Comparison of ENCODE assay signal across 9 mouse cellular contexts in genomic region chr19:55063272-55063671, GRCm38 (mm10).
DNase-seq lines count a peak whose midpoint lies in the region; ATAC-seq and TF ChIP-seq lines count a peak whose summit lies in the region.
"Had no signal": no experiment of that assay in that cellular context is flagged by ENCODE, and none has a peak within 500 bp of the region (broad histone marks: within the 10 kb centered on the region; RNA-seq: fewer than 3 reads in every experiment).

No protein-coding gene starts in this region.

- H3K4me3 ChIP-seq in thymus, adult 2 months (ENCODE audit: control insufficient read depth, insufficient read depth, low read length): no peak overlapping the region
- no peak overlapping the region for H3K4me3 ChIP-seq in embryonic facial prominence, embryonic 15.5 days (replicated peaks)
- H3K4me3 ChIP-seq: embryonic facial prominence, embryonic 13.5 days had no signal

- H3K9me3 ChIP-seq in embryonic facial prominence, embryonic 15.5 days (replicated peaks): no peaks in the 10 kb centered on the region

- H3K27me3 ChIP-seq in thymus, adult 2 months (ENCODE audit: control insufficient read depth, insufficient read depth, low read length): no peaks in the 10 kb centered on the region
- H3K27me3 ChIP-seq in embryonic facial prominence, embryonic 15.5 days: no peaks in the 10 kb centered on the region

- ATAC-seq in embryonic facial prominence, embryonic 15.5 days (ENCODE audit: insufficient number of reproducible peaks, low FRiP score, low TSS enrichment, low read depth): no peak

- no peak for TF ChIP-seq CTCF in thymus, adult 2 months (IDR thresholded peaks at IDR 0.05; ENCODE audit: borderline replicate concordance, control insufficient read depth, extremely low read depth, insufficient read depth, low read length, poor library complexity)

- H3K4me1 ChIP-seq in thymus, adult 2 months (replicated peaks; ENCODE audit: control insufficient read depth, insufficient read depth, low read length): peaks cover 6% of the 10 kb centered on the region
- peaks cover 15% of the 10 kb centered on the region for H3K4me1 ChIP-seq in embryonic facial prominence, embryonic 15.5 days

- H3K36me3 ChIP-seq in thymus, adult 2 months (ENCODE audit: control insufficient read depth, insufficient read depth, low read length): no peaks in the 10 kb centered on the region
- peaks cover 15% of the 10 kb centered on the region for H3K36me3 ChIP-seq in embryonic facial prominence, embryonic 15.5 days

- no peak overlapping the region for H3K9ac ChIP-seq in embryonic facial prominence, embryonic 15.5 days
- H3K9ac ChIP-seq: embryonic facial prominence, embryonic 13.5 days had no signal

- H3K27ac ChIP-seq in thymus, adult 2 months (ENCODE audit: control insufficient read depth, insufficient read depth, low read length): no peak overlapping the region
- 0 out of 2 replicates have a peak overlapping the region, but pooled peaks have one; percentile 28 for H3K27ac ChIP-seq in embryonic facial prominence, embryonic 15.5 days (replicated peaks)
- H3K27ac ChIP-seq: embryonic facial prominence, embryonic 13.5 days; macrophage had no signal

- no peak overlapping the region for H3K4me2 ChIP-seq in embryonic facial prominence, embryonic 15.5 days (replicated peaks)
- H3K4me2 ChIP-seq: embryonic facial prominence, embryonic 13.5 days had no signal

- peak; percentile 29 for DNase-seq in thymus, adult 2 months
- no peak for DNase-seq in thymus, adult 18-20 months
- peak; percentile 48 for DNase-seq in lung, postnatal 14 days
- DNase-seq in layer of hippocampus, postnatal 10 days (ENCODE audit: low spot score in 2 of 2): no peak
- DNase-seq in urinary bladder, postnatal 14 days (ENCODE audit: low spot score): no peak
- DNase-seq in cerebellum, postnatal 36 days: no peak

- TF ChIP-seq POLR2A in thymus, adult 2 months (IDR thresholded peaks at IDR 0.05; ENCODE audit: control insufficient read depth, extremely low read depth, insufficient read depth, low read length, poor library complexity): no peak

- WGBS in thymus, adult 2 months: 19% methylated on average over 6 of the region's 6 CpGs
- WGBS in embryonic facial prominence, embryonic 15.5 days: 29% methylated on average over 6 of the region's 6 CpGs

Comparison
In these comparisons a context has a peak if more than half of its experiments do, and no peak if none do; other contexts are left out.
1. DNase-seq: peak in thymus, adult 2 months (single experiment) and lung, postnatal 14 days (single experiment); none in thymus, adult 18-20 months (0 of 2), layer of hippocampus, postnatal 10 days (0 of 2), urinary bladder, postnatal 14 days (single experiment) and cerebellum, postnatal 36 days (0 of 2).